Mouse (Mus musculus) stomach, postnatal 0 days (tissue): ENCODE measurements around the gene Pcnt. TPM values are rescaled to one million over a fixed set of nuclear protein-coding genes. Genes with fewer than 3 reads are reported as not detected.

Experiments
- ATAC-seq: fragments of 200-750 bp; cut with Nextera tagmentation; 2 replicates; pipeline ENCODE4 v1.8.0; 2017; ENCODE audit not compliant: low FRiP score, low TSS enrichment
- DNase-seq: peaks from one replicate; pipeline ENCODE4 v3.0.0-alpha.2; 2016; ENCODE audit warnings: low spot score
- H3K27ac ChIP-seq: fragments of 300-500 bp; sonication (generic); replicated peaks from 2 replicates; pipeline ENCODE4 v1.5.1; 2014; ENCODE audit warnings: mild to moderate bottlenecking, control low read depth
- H3K27me3 ChIP-seq: fragments of 300-500 bp; sonication (generic); 2 replicates; pipeline ENCODE4 v1.6.1; 2014; ENCODE audit warnings: low read length; ENCODE audit not compliant: control insufficient read depth, insufficient read depth
- H3K36me3 ChIP-seq: fragments of 300-500 bp; sonication (generic); 2 replicates; pipeline ENCODE4 v1.6.1; 2014; ENCODE audit warnings: low read length, mixed read lengths; ENCODE audit not compliant: control insufficient read depth, insufficient read depth
- H3K4me1 ChIP-seq: fragments of 300-500 bp; sonication (generic); replicated peaks from 2 replicates; pipeline ENCODE4 v1.6.1; 2014; ENCODE audit warnings: antibody characterized with exemption; ENCODE audit not compliant: control insufficient read depth, insufficient read depth
- H3K4me2 ChIP-seq: fragments of 300-500 bp; sonication (generic); replicated peaks from 2 replicates; pipeline ENCODE4 v1.6.1; 2014; ENCODE audit warnings: low read depth, mild to moderate bottlenecking, control low read depth, moderate library complexity
- H3K4me3 ChIP-seq: fragments of 300-500 bp; sonication (generic); 2 replicates; pipeline ENCODE4 v1.5.1; 2014; ENCODE audit warnings: low read depth, low read length, control low read depth
- H3K9ac ChIP-seq: fragments of 300-500 bp; sonication (generic); 2 replicates; pipeline ENCODE4 v1.6.1; 2014; ENCODE audit warnings: mild to moderate bottlenecking, low read length, control low read depth, mixed read lengths
- H3K9me3 ChIP-seq: fragments of 300-500 bp; sonication (generic); 2 replicates; pipeline ENCODE4 v1.6.1; 2016; ENCODE audit warnings: low read length; ENCODE audit not compliant: control insufficient read depth
- CTCF ChIP-seq: IDR thresholded peaks from 2 replicates; pipeline ENCODE4 v1.5.1; 2016; ENCODE audit warnings: antibody characterized with exemption, low read depth, mild to moderate bottlenecking, moderate library complexity
- EP300 ChIP-seq: optimal IDR thresholded peaks from 2 replicates; pipeline ENCODE3; 2016; ENCODE audit warnings: antibody characterized with exemption
- WGBS: fragments of 180-500 bp; shearing (Covaris S2); extraction: QIAGEN DNeasy Blood & Tissue Kit; methylation state at CpG from one replicate; pipeline ENCODE4 v1.1.7; 2014; 5-methylcytosine and 5-hydroxymethylcytosine counted together
- polyA plus RNA-seq: library from polyadenylated mRNA; unstranded; fragments of >200 nt; fragmentation: Nextera tagmentation; extraction: Ambion mirVana; gene quantifications from 2 replicates; pipeline ENCODE4 v1.2.1, GENCODE M21; 2015

Pcnt gene
- polyA plus RNA-seq = 4.9 and 5.1 TPM in 2 replicates

DNA sequence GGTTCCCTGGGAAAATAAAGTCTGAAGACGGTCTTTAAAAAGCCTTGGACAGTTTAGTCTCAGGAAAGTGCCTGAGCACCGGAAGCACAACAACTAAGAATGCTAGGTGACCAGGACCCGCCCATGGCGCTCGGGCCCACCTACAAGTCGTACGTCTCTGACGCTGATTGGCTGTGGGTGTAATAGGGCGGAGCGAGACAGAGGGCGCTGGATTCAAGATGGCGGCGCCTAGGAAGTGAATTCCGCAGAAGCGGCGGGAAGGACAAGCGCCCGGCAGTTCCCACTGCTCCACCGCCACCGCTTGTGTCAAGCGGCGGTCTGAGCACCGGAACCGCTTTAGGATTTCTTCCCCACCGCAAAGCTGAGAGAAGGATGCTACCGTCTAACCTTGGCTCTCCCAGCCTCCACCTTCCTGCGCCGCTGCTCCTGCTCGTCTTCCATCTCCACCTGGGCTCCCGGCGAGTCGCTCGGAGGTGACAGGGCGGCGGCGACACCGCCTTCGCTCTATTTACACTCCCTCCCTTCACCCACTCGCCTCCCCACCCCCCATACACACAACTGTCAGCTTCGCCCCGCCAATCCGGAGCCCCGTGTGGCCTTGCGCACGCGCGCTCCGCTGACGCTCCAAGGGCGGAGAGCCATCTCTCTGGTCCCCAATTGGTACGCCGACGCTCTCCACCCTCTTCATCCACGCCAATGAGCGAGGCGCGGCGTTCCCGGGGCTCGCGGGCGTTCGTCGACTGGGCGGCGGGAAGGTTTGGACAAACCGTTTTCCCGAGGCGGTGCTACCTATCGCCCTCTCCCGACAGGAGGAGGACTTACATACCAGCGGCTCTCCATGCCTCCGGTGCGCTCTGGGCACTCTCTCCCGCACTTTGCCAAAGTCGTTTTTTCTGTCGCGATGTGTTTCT lies at the start of gene Pcnt:
TSS of gene Pcnt (minus strand) at position 609 of the 911 bp plus-strand sequence.
- Histone ChIP-seq H3K27me3 (no peaks in the 10 kb centered on the region), H3K27ac (peak within 1 kb of the TSS; percentile 99), H3K36me3 (no peaks in the 10 kb centered on the region), H3K4me3 (peak within 1 kb of the TSS; percentile 89), H3K9ac (peak within 1 kb of the TSS; percentile 86), H3K4me2 (peak within 1 kb of the TSS; percentile 74), H3K9me3 (no peaks in the 10 kb centered on the region), H3K4me1 (0 out of 2 replicates have a peak, but pooled peaks cover 2% of the 10 kb centered on the region)
- ATAC-seq (peak; percentile 99), DNase-seq (peak; percentile 98)
- TF ChIP-seq CTCF = peak; percentile 87
- no peak for TF ChIP-seq EP300
- under 1% methylated on average over 77 of the region's 78 CpGs for WGBS

DNA sequence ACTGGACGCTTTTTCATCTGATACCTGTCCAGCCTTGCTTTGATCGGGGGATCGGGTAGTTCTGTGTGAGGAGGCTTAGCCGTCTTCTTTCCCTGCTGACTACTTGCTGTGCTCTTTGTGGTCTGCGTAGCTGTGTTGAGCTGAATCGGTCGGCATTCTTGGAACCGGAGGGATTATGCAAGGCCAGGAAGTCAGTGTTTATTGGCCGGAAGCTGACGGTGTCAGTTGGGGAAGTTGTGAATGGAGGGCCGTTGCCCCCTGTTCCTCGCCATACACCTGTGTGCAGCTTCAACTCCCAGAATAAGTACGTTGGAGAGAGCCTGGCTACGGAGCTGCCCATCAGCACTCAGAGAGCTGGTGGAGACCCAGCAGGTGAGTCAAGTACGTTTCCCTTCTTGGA lies 46.6 kb upstream of the Pcnt start:
- no peaks in the 10 kb centered on the region for H3K9me3 ChIP-seq
- no peak overlapping the region for H3K4me2 ChIP-seq
- no peak overlapping the region for H3K27ac ChIP-seq
- H3K9ac ChIP-seq = no peak overlapping the region
- DNase-seq = no peak
- no peak overlapping the region for H3K4me3 ChIP-seq
- H3K27me3 ChIP-seq = no peaks in the 10 kb centered on the region
- WGBS = 86% methylated on average over 15 of the region's 15 CpGs
- no peak for ATAC-seq
- TF ChIP-seq EP300 (no peak), CTCF (no peak)
- H3K4me1 ChIP-seq = no peaks in the 10 kb centered on the region
- H3K36me3 ChIP-seq = peaks cover 48% of the 10 kb centered on the region

DNA sequence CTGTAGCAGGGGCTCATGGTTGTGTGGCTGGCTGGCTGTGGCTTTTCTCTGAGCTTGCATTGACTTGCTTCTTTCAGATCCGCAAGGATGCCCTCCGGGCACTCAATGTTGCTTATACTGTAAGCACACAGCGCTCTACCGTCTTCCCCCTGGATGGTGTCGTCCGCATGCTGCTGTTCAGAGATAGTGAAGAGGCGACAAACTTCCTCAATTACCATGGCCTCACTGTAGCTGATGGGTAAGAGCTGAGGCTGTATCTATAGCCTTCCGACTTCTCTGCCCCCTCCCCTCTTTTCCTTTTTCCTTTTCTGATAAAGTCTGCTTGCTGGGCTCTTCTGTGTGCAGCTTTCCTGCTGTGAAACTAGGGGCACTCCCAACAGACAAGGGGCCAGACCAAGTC lies 45.7 kb upstream of the Pcnt start:
- H3K9me3 ChIP-seq = no peaks in the 10 kb centered on the region
- H3K27ac ChIP-seq = no peak overlapping the region
- peaks cover 42% of the 10 kb centered on the region for H3K36me3 ChIP-seq
- no peaks in the 10 kb centered on the region for H3K4me1 ChIP-seq
- DNase-seq (no peak), ATAC-seq (no peak)
- no peak overlapping the region for H3K9ac ChIP-seq
- no peak for TF ChIP-seq EP300
- H3K4me2 ChIP-seq = no peak overlapping the region
- WGBS = 89% methylated on average over 8 of the region's 8 CpGs
- H3K4me3 ChIP-seq = no peak overlapping the region
- H3K27me3 ChIP-seq = no peaks in the 10 kb centered on the region

DNA sequence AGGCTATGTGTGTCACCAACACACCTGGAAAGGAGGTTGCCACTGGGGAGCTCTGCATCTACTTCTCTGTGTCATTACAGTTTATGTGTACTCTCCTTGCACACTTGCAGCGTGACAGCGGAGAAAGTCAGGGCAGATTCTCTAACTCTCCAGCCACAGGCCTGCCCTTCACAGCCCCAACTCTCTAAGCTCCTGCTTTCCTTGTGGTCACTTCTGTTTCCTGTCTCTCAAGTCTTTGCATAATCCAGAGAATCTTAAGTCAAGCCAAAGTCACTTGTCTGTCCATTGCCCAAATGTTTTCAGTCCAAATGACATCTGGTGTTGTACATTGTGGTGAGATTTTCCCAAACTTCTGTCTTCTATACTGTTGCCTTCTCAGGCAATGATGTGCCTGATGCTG lies 43.7 kb upstream of the Pcnt start:
- peaks cover 46% of the 10 kb centered on the region for H3K36me3 ChIP-seq
- 94% methylated on average over 2 of the region's 2 CpGs for WGBS

DNA sequence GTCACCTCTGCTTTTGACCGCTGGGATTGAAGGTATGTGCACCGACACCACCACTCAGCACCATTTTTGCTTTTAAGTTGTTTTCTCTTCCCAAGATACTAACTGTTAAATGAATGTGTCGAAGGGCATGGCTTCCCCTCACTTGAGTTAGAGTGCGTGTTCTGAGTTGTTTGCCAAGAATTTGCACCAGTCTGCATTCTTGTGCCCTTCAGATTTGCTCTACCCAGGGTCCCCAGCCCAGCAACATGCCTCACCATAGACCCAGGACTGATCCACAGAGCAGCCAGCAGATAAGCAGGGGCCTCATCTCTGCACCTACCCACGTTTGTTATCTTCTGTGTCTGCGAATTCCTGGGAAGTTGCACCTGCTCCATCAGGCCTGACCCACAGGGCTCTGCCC lies 38.9 kb upstream of the Pcnt start:
- no peak overlapping the region for H3K9ac ChIP-seq
- DNase-seq (no peak), ATAC-seq (no peak)
- no peak overlapping the region for H3K4me2 ChIP-seq
- 90% methylated on average over 6 of the region's 6 CpGs for WGBS
- H3K9me3 ChIP-seq = no peaks in the 10 kb centered on the region
- H3K4me3 ChIP-seq = no peak overlapping the region
- H3K27ac ChIP-seq = no peak overlapping the region
- TF ChIP-seq EP300 (no peak), CTCF (no peak)
- peaks cover 36% of the 10 kb centered on the region for H3K36me3 ChIP-seq
- no peaks in the 10 kb centered on the region for H3K27me3 ChIP-seq
- no peaks in the 10 kb centered on the region for H3K4me1 ChIP-seq

More for the DNA sequence above, 43.7 kb upstream of the Pcnt start:
- Histone ChIP-seq H3K27me3 (no peaks in the 10 kb centered on the region), H3K4me2 (no peak overlapping the region), H3K4me1 (no peaks in the 10 kb centered on the region), H3K27ac (no peak overlapping the region), H3K9me3 (no peaks in the 10 kb centered on the region), H3K4me3 (no peak overlapping the region), H3K9ac (no peak overlapping the region)
- no peak for TF ChIP-seq CTCF
- no peak for TF ChIP-seq EP300
- ATAC-seq = no peak
- no peak for DNase-seq

DNA sequence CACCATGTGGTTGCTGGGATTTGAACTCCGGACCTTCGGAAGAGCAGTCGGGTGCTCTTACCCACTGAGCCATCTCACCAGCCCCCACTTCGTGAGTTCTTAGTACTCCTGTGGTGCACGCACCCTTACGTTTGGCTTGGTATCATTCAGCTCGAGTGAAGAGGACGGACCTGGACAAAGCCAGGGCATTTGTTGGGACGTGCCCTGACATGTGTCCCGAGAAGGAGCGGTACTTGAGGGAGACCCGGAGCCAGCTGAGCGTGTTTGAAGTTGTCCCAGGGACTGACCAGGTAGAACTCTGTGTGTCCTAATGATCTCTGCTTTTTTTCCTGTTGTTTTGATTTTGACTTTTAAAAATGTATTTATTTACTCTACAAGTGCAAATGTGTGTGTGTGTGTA lies 38.3 kb upstream of the Pcnt start:
- TF ChIP-seq CTCF = no peak
- no peak for TF ChIP-seq EP300
- no peak for ATAC-seq
- WGBS = 84% methylated on average over 13 of the region's 13 CpGs
- Histone ChIP-seq H3K9ac (no peak overlapping the region), H3K27ac (no peak overlapping the region), H3K4me1 (no peaks in the 10 kb centered on the region), H3K36me3 (peaks cover 37% of the 10 kb centered on the region), H3K9me3 (no peaks in the 10 kb centered on the region), H3K27me3 (no peaks in the 10 kb centered on the region), H3K4me2 (no peak overlapping the region), H3K4me3 (no peak overlapping the region)
- no peak for DNase-seq
